Mouse (Mus musculus): ENCODE results near the gene 6430548M08Rik. TPM values are rescaled to one million over a fixed set of nuclear protein-coding genes. Genes with fewer than 3 reads are reported as not detected.

The 6430548M08Rik gene
- total RNA-seq, 2 experiments from 2014 or later, result 15.1 to 19.3 TPM

Other genes starting within 250 kb of the 6430548M08Rik start
- 10 to 100 TPM; 45.6 to 51.4 TPM for gene Usp10, start 203.8 kb upstream of the 6430548M08Rik start, total RNA-seq (2021)
- 1 to 10 TPM in 1 of 2 experiments, not detected in 1; 4.0 TPM for gene Gm20388, start 203.3 kb upstream of the 6430548M08Rik start, total RNA-seq (2021)
- 10 to 100 TPM; 25.1 to 27.1 TPM for gene Crispld2, start 121.7 kb upstream of the 6430548M08Rik start, total RNA-seq (2021)
- 10 to 100 TPM; 36.6 to 38.6 TPM for gene Zdhhc7, start 12.7 kb upstream of the 6430548M08Rik start, total RNA-seq (2021)
- gene Fam92b, start 63.3 kb downstream of the 6430548M08Rik start, total RNA-seq (2021), result under 1 TPM in 1 of 2 experiments, not detected in 1; 0.31 TPM
- 10 to 100 TPM; 15.5 to 16.0 TPM for gene Gse1, start 114.3 kb downstream of the 6430548M08Rik start, total RNA-seq (2021)

Data from heart, adult 18-20 months (tissue).